In genomic region chr2:174708587-174708986, GRCm38 (mm10) we compare ENCODE assay signal across 29 mouse cellular contexts. TPM values are rescaled to one million over a fixed set of nuclear protein-coding genes. Genes with fewer than 3 reads are reported as not detected.
A peak's percentile ranks its signal among the peaks of the same experiment; 100 is the strongest.
DNase-seq lines count a peak whose midpoint lies in the region; ATAC-seq and TF ChIP-seq lines count a peak whose summit lies in the region.
"Had no signal": no experiment of that assay in that cellular context is flagged by ENCODE, and none has a peak within 500 bp of the region (broad histone marks: within the 10 kb centered on the region; RNA-seq: fewer than 3 reads in every experiment).

No protein-coding gene starts in this region.

- no peak for ATAC-seq in kidney, postnatal 0 days (replicated peaks; ENCODE audit: low FRiP score, low read depth)
- no peak for ATAC-seq in erythroid progenitor cell, adult 5-6 weeks (replicated peaks; ENCODE audit: low FRiP score, poor library complexity, severe bottlenecking)
- ATAC-seq: forebrain, embryonic 14.5 days; midbrain, embryonic 16.5 days had no signal

- H3K9ac ChIP-seq in kidney, postnatal 0 days (ENCODE audit: low read depth, low read length): no peak overlapping the region
- H3K9ac ChIP-seq: heart, embryonic 12.5 days; hindbrain, embryonic 15.5 days; limb, embryonic 15.5 days; liver, embryonic 13.5 days; neural tube, embryonic 12.5 days had no signal

- H3K4me2 ChIP-seq in kidney, postnatal 0 days (ENCODE audit: low read length): no peak overlapping the region
- H3K4me2 ChIP-seq: heart, embryonic 12.5 days; hindbrain, embryonic 15.5 days; limb, embryonic 15.5 days; liver, embryonic 13.5 days; midbrain, embryonic 11.5 days; neural tube, embryonic 12.5 days had no signal

- WGBS in kidney, postnatal 0 days: 77% methylated on average over 4 of the region's 4 CpGs

- H3K4me3 ChIP-seq in kidney, postnatal 0 days (replicated peaks; ENCODE audit: low read depth, low read length): no peak overlapping the region
- H3K4me3 ChIP-seq: gastrocnemius, adult 2 months; heart, adult 2 months; heart, embryonic 12.5 days; hindbrain, embryonic 15.5 days; limb, embryonic 15.5 days; liver, embryonic 13.5 days; myocyte; neural tube, embryonic 12.5 days had no signal

- H3K9me3 ChIP-seq in kidney, postnatal 0 days (replicated peaks; ENCODE audit: low read length): no peaks in the 10 kb centered on the region
- H3K9me3 ChIP-seq: heart, embryonic 12.5 days; hindbrain, embryonic 15.5 days; limb, embryonic 15.5 days; liver, embryonic 13.5 days; neural tube, embryonic 12.5 days had no signal

- H3K27ac ChIP-seq in kidney, postnatal 0 days: no peak overlapping the region
- H3K27ac ChIP-seq: gastrocnemius, adult 2 months; heart, adult 2 months; hindbrain, embryonic 15.5 days; limb, embryonic 15.5 days; liver, embryonic 13.5 days; neural tube, embryonic 12.5 days had no signal

- no peaks in the 10 kb centered on the region for H3K27me3 ChIP-seq in kidney, postnatal 0 days (ENCODE audit: insufficient read depth, low read length)
- H3K27me3 ChIP-seq: heart, embryonic 12.5 days; hindbrain, embryonic 15.5 days; limb, embryonic 15.5 days; liver, embryonic 13.5 days; neural tube, embryonic 12.5 days had no signal

- TF ChIP-seq CTCF in kidney, postnatal 0 days (IDR thresholded peaks at IDR 0.05; ENCODE audit: low read depth): 0 out of 2 replicates have a peak, but pooled peaks have one; percentile 8

- no peaks in the 10 kb centered on the region for H3K36me3 ChIP-seq in kidney, postnatal 0 days (ENCODE audit: insufficient read depth, low read length)
- H3K36me3 ChIP-seq: heart, embryonic 12.5 days; hindbrain, embryonic 15.5 days; limb, embryonic 15.5 days; liver, embryonic 13.5 days; neural tube, embryonic 12.5 days had no signal

- no peaks in the 10 kb centered on the region for H3K4me1 ChIP-seq in kidney, postnatal 0 days (replicated peaks; ENCODE audit: insufficient read depth, low read length)
- H3K4me1 ChIP-seq: heart, embryonic 12.5 days; hindbrain, embryonic 15.5 days; limb, embryonic 15.5 days; liver, embryonic 13.5 days; neural tube, embryonic 12.5 days had no signal

- peak; percentile 16 to 20 for DNase-seq in cerebellum, postnatal 10 days
- no peak for DNase-seq in cerebellum, adult 11-12 months
- no peak for DNase-seq in kidney, postnatal 0 days (ENCODE audit: low spot score)
- DNase-seq in kidney, postnatal 36 days: no peak
- peak; percentile 13 for DNase-seq in thymus, postnatal 4 days
- DNase-seq in thymus, postnatal 0 days (ENCODE audit: low spot score): no peak
- DNase-seq: adrenal gland, postnatal 25 days; cerebellum, adult 18-20 months; cerebellum, postnatal 25 days; gastrocnemius, adult 2 months; gastrocnemius, postnatal 36 days; heart, adult 2 months; kidney, adult 8-10 months; kidney, postnatal 10 days; liver, embryonic 13.5 days; lung, adult 18-20 months; lung, postnatal 10 days; right cerebral cortex, adult 18-20 months; spleen, adult 18-20 months; thymus, adult 2 months had no signal

RNA-seq across cellular contexts. Expression of gene Edn3, which starts 51.8 kb away (rescaled TPM):
- 10.0 and 10.7 TPM in 2 replicates for polyA plus RNA-seq in kidney, postnatal 0 days (2015; fragmentation: Nextera tagmentation; extraction: Ambion mirVana)
- 0.16 and 0.19 TPM in 2 replicates for polyA plus RNA-seq in thymus, postnatal 0 days (2015; fragmentation: Nextera tagmentation; extraction: Ambion mirVana)
- total RNA-seq in erythroid progenitor cell, adult 5-6 weeks (2015; ENCODE audit: low replicate concordance): not detected in 2 replicates
- not detected in 2 replicates for total RNA-seq in erythroid progenitor cell, adult 5-6 weeks (2017; ENCODE audit: low replicate concordance)
- polyA plus RNA-seq: myocyte had no signal

Comparison
In these comparisons a context has a peak if more than half of its experiments do, and no peak if none do; other contexts are left out.
1. DNase-seq: peak in cerebellum, postnatal 10 days (2 of 2) and thymus, postnatal 4 days (single experiment); none in cerebellum, adult 11-12 months (single experiment), kidney, postnatal 0 days (single experiment), kidney, postnatal 36 days (0 of 2) and thymus, postnatal 0 days (single experiment).